Mouse (Mus musculus) CH12.LX (cell line): Measurements from ENCODE around the gene Terb1.

ENCODE experiments used
- CTCF ChIP-seq, 2 experiments: IDR thresholded peaks in 1 of 2; conservative IDR thresholded peaks in 1 of 2; 2 replicates each; pipeline ENCODE4 v1.5.1; 2011 to 2012; ENCODE audit warnings: low read depth in 2 of 2, low read length in 2 of 2, improper control_type of control experiment in 1 of 2, inconsistent platforms in 1 of 2, mild to moderate bottlenecking in 1 of 2, moderate library complexity in 1 of 2
- EP300 ChIP-seq: IDR thresholded peaks from 2 replicates; pipeline ENCODE4 v1.6.1; 2011; ENCODE audit warnings: low read length, improper control_type of control experiment
- MAFK ChIP-seq: IDR thresholded peaks from 2 replicates; pipeline ENCODE4 v1.6.1; 2011; ENCODE audit warnings: low read length, improper control_type of control experiment; ENCODE audit not compliant: insufficient replicate concordance

DNA sequence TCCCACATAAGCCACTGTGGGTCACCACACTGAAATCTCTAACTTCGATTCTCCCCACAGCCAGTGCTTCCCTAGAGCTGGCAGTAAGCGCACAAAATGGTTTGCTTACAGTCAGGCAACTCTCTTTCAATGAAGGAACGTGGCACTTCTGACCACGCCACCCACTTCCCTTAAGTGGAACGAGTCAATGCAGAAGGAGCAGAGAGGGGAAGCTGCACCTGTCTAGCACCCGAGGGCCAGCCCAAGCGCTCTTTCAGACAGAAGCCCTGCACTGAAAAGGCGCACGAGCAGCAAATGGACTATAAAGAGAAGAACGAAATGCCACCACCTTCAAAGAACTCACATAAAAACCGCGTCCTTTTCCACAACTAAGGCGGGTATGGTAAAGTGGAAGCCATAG, 82.0 kb downstream of the Terb1 start:
- TF ChIP-seq CTCF (conservative IDR thresholded peaks at IDR 0.05 in 1 of 2, IDR thresholded peaks at IDR 0.05 in 1 of 2; ENCODE audit: low read depth in 2 of 2, low read length in 2 of 2) (no peak), EP300 (no peak), MAFK (no peak)
